Mouse (Mus musculus): Measurements from ENCODE around the gene Cda.

DNA sequence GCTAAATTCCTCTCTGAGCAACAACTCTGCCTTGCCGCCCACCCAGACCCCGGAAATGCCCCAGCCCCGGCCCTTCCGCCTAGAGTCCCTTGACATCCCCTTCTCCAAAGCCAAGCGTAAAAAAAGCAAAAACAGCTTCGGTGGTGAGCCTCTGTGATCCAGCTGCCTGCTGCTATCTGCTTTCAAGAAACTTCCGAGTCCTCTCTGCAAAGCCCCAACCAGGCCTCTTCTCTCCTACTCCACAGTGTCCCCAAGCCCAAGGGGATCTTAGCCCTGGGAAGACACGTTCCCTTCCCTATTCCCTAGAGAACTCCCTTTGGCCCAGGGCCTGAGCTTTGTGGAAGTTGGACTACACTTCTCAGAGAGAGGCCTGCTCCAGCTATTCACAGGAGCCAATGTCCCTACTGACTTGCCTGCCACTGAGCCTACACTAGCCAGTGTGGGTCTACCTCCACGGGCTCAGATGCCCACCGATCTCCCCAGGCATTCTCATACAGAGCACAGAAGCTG lies 66.5 kb downstream of the Cda start:
- TF ChIP-seq CTCF (IDR thresholded peaks at IDR 0.05; ENCODE audit: control insufficient read depth, insufficient read depth, low read length) (no peak), POLR2A (IDR thresholded peaks at IDR 0.05; ENCODE audit: borderline replicate concordance, control insufficient read depth, low read depth, low read length) (no peak)
